Mouse (Mus musculus): ENCODE measurements around the gene Fgfr2.
A peak's percentile ranks its signal among the peaks of the same experiment; 100 is the strongest.
"Not testable (repeated sequence)": the region's sequence is repeated elsewhere in the genome, so short reads cannot be mapped to it uniquely, and the experiment has no call there.

The Fgfr2 gene

GRCm38 (mm10) chr7:130432141-130432540 lies 2691.0 kb downstream of the Fgfr2 start:
- DNase-seq = no peak

- DNase-seq = no peak
Observed at GRCm38 (mm10) chr7:130426586-130426985, 2696.6 kb downstream of the Fgfr2 start.

GRCm38 (mm10) chr7:130425991-130426390 lies 2697.2 kb downstream of the Fgfr2 start:
- no peak for DNase-seq

GRCm38 (mm10) chr7:130419961-130420360 lies 2703.2 kb downstream of the Fgfr2 start:
- DNase-seq = no peak

GRCm38 (mm10) chr7:130407622-130408021 lies 2715.5 kb downstream of the Fgfr2 start:
- DNase-seq = no peak

- DNase-seq = no peak
Observed at GRCm38 (mm10) chr7:130403346-130403745, 2719.8 kb downstream of the Fgfr2 start.

- DNase-seq = no peak
Observed at GRCm38 (mm10) chr7:130394697-130395096, 2728.5 kb downstream of the Fgfr2 start.

- DNase-seq = not testable (repeated sequence)
Observed at GRCm38 (mm10) chr7:130390060-130390459, 2733.1 kb downstream of the Fgfr2 start.

GRCm38 (mm10) chr7:130386308-130386707 lies 2736.8 kb downstream of the Fgfr2 start:
- no peak for DNase-seq

GRCm38 (mm10) chr7:130385732-130386294 lies 2737.3 kb downstream of the Fgfr2 start:
- no peak for DNase-seq

GRCm38 (mm10) chr7:130382126-130382525 lies 2741.0 kb downstream of the Fgfr2 start:
- no peak for DNase-seq

- DNase-seq = no peak
Observed at GRCm38 (mm10) chr7:130381387-130381951, 2741.7 kb downstream of the Fgfr2 start.

GRCm38 (mm10) chr7:130380769-130381355 lies 2742.3 kb downstream of the Fgfr2 start:
- DNase-seq = peak; percentile 47

- no peak for DNase-seq
Observed at GRCm38 (mm10) chr7:130380367-130380766, 2742.8 kb downstream of the Fgfr2 start.

GRCm38 (mm10) chr7:130379886-130380285 lies 2743.3 kb downstream of the Fgfr2 start:
- DNase-seq = no peak

GRCm38 (mm10) chr7:130378308-130378707 lies 2744.8 kb downstream of the Fgfr2 start:
- no peak for DNase-seq

GRCm38 (mm10) chr7:130374311-130374710 lies 2748.8 kb downstream of the Fgfr2 start:
- no peak for DNase-seq

GRCm38 (mm10) chr7:130368827-130369641 lies 2754.1 kb downstream of the Fgfr2 start:
- DNase-seq = peak; percentile 52

- DNase-seq = no peak
Observed at GRCm38 (mm10) chr7:130368036-130368826, 2754.9 kb downstream of the Fgfr2 start.

GRCm38 (mm10) chr7:130367222-130368035 lies 2755.7 kb downstream of the Fgfr2 start:
- DNase-seq = no peak

GRCm38 (mm10) chr7:130365711-130366110 lies 2757.4 kb downstream of the Fgfr2 start:
- DNase-seq = no peak
